Mouse (Mus musculus) large intestine, adult 2 months (tissue): ENCODE results near the gene Tmem38a. TPM values are rescaled to one million over a fixed set of nuclear protein-coding genes. Genes with fewer than 3 reads are reported as not detected.

Source experiments
- DNase-seq: peaks from one replicate; pipeline ENCODE4 v3.0.0-alpha.2; 2012; ENCODE audit warnings: low read depth, low spot score
- WGBS: fragments of 180-500 bp; shearing (Covaris S2); methylation state at CpG from one replicate; pipeline ENCODE4 v1.1.7; 2018; 5-methylcytosine and 5-hydroxymethylcytosine counted together
- polyA plus RNA-seq: library from polyadenylated mRNA; depleted of rRNA; stranded (reverse); fragments of >200 nt; gene quantifications from 2 replicates; pipeline ENCODE4 v1.2.3, GENCODE M21; 2012; rRNA removed

The Tmem38a gene
- polyA plus RNA-seq = 11.1 and 15.1 TPM in 2 replicates

- DNase-seq = no peak
- under 1% methylated on average over 45 of the region's 45 CpGs for WGBS
These were observed at the start of gene Tmem38a for GRCm38 (mm10) chr8:72571611-72572473. Gene Tmem38a (plus strand): TSS chr8:72572055.

DNA sequence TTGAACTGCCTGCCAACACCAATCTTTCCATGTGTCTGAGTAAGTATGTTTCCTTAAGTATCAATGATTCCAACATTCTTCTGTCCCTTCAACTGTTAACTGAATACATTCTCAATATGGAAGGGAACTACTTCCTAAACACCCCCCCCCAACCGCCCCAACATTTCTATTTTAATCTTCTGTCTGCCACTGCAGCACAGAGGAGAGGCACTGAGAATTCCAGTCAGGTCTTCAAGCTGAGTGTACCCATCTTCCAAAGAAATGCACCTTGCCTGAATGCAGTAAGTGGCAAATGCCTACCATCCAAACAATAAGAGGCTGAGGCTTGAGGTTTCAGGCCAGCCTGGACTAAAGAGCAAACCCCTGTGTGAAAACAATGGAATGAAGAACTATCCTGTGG lies 39.8 kb upstream of the Tmem38a start:
- DNase-seq = no peak
- 96% methylated on average over 1 of the region's 1 CpGs for WGBS

DNA sequence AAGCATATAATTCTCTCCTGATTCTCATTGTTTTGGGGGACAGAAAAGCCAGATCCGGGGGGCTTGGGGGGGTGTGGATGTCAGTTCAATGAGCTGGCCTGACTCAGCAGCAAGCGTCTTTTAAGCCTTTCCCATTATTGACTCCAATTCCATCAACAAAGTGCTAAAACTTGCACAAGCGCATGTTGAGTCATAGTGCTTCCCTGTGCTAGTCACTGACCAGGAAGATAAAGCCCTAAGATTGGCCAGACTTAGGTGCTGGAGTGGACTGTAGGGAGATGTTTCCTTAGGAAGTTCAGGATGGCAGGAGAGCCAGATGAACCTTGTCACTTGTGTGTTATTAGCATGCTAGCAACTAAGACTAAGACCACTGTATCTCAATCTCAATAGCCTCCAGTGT lies 37.0 kb upstream of the Tmem38a start:
- DNase-seq = no peak
- WGBS = 91% methylated on average over 3 of the region's 3 CpGs

- no peak for DNase-seq
These were observed 32.6 kb upstream of the Tmem38a start for GRCm38 (mm10) chr8:72539234-72539633.

- DNase-seq = no peak
These were observed 24.6 kb upstream of the Tmem38a start for GRCm38 (mm10) chr8:72547122-72547801.

GRCm38 (mm10) chr8:72547802-72548643 lies 23.8 kb upstream of the Tmem38a start, which contains the start of gene Med26:
Gene Med26 (minus strand): TSS chr8:72548270.
- DNase-seq = peak; percentile 94

More at GRCm38 (mm10) chr8:72547122-72547801, 24.6 kb upstream of the Tmem38a start:
- 2% methylated on average over 27 of the region's 27 CpGs for WGBS

DNA sequence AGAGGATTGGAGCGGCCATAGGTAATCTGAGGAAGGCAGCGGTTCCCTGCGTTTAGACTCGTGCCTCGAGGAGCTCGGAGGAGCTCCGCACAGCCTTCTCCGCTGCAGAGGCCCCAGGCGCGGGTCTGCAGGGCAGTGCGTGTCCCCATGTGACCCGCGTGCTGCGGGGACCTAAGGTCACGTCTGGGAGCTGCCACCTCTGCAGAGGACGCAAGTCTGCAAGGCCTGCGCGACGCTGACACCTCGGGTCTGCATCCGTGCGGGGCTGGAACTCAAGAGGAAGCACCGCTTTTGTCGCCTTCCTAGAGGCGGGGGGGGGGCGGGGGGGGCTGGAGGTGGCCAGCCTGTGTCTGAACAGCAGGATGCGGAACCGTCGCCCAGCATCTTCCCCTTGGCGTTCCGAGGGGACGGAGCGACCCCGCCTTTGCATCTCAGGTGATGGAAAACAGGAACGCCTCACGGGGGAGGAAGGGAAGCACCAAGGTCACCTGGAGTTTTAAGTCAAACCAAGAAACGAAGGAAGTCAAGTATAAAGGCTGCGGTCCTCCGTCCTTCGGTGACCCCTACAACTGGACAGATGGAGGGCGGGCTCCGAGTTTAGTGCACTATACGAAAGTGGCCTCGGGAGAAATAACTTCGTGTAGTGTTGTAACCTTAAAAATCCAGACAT lies 23.1 kb upstream of the Tmem38a start:
- no peak for DNase-seq
- under 1% methylated on average over 45 of the region's 45 CpGs for WGBS

More at GRCm38 (mm10) chr8:72547802-72548643, 23.8 kb upstream of the Tmem38a start, which contains the start of gene Med26:
- 1% methylated on average over 92 of the region's 92 CpGs for WGBS

DNA sequence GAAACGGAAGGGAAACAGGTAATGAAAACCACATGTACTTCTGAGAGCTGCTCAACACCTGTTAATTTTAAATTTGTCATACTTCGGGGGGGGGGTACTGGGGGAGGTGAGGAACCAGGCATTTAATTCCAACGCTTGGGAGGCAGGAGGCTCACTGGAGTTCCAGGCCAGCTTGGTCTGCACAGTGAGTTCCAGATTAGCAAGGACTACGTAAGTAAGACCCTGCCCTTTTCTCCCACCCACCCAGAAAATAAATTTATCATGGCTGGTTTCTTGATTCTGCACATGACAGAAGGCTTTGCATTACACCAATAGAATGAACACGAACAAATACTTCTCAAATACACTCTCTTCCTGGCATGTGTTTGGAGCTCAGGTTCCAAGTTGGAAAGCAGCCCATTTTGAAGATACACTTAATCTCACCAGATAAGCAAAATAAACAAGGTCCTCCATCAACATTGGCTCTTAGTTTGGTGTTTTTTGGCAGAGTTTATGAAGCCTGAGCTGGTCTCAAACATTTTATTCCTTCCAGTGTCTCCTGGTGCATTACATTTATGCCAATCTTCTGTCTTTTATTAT lies 22.5 kb upstream of the Tmem38a start:
- 4% methylated on average over 5 of the region's 5 CpGs for WGBS
- no peak for DNase-seq

- 72% methylated on average over 4 of the region's 4 CpGs for WGBS
- DNase-seq = no peak
These were observed 16.1 kb upstream of the Tmem38a start for GRCm38 (mm10) chr8:72555770-72556169.

- DNase-seq = no peak
- 74% methylated on average over 1 of the region's 1 CpGs for WGBS
These were observed 10.7 kb upstream of the Tmem38a start for GRCm38 (mm10) chr8:72561111-72561689.

DNA sequence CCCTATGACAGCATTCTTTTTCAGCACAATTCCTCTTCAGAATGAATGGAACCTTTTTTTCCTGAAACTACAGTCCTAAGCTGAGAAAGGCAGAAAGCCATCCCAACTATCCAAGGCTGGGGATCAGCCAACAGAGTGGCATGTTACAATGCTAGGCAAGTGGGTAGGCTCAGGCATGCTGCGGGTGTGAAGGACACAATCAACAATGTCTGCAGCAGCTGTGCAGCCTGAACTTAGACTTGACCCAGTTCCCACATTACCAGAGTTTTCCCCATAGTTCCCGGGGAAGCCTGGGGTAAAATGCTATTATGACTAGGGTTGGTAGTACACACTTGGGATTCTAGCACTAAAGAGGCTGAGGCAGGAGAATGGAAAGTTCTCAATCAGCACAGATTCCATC lies 5.9 kb upstream of the Tmem38a start:
- 86% methylated on average over 2 of the region's 2 CpGs for WGBS
- no peak for DNase-seq

GRCm38 (mm10) chr8:72570633-72571610 lies 933 bp upstream of the Tmem38a start, which contains the start of gene Smim7:
Gene Smim7 (minus strand): TSS chr8:72571088.
- DNase-seq = peak; percentile 99
- under 1% methylated on average over 52 of the region's 52 CpGs for WGBS

- DNase-seq = no peak
- WGBS = 15% methylated on average over 10 of the region's 10 CpGs
These were observed 652 bp downstream of the Tmem38a start for GRCm38 (mm10) chr8:72572507-72572906.

DNA sequence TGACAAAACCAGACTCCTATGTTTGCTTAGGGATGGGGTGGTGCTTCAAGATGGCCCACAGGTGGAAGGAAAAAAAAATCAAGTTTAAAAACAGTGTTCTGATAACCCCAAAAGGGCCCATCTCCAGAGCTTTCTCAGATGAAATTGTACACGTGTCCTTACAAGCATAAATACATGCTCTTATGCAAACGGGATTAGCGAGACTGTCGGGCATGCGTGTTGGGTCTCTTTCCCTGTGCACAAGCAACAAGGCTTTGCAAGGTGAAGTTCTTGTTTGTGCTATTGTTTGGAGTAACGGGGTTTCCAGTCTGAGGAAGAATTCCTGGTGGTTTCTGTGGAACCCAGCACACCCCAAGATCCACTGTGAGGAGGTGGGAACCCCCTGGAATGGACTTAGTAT lies 1.6 kb downstream of the Tmem38a start:
- WGBS = 76% methylated on average over 6 of the region's 6 CpGs
- no peak for DNase-seq

DNA sequence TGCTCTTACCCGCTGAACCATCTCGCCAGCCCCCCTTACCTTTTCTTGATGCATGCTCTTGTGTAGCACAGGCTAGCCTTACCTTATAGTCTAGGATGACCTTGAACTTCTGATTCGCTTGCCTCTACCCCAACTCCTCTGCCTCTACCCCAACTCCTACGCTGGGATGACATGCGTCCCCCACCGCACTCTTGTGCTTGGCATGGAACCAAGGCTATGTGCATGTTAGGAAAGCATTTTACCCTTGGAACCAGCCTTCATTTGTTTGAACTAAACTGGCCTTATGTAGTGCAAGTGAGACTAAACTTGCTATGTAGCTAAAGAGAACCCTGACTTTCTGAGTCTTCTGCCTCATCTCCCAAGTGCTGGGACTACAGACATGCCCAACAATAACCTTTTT lies 4.1 kb downstream of the Tmem38a start:
- WGBS = 95% methylated on average over 6 of the region's 6 CpGs
- no peak for DNase-seq

GRCm38 (mm10) chr8:72577266-72577665 lies 5.4 kb downstream of the Tmem38a start:
- no peak for DNase-seq

GRCm38 (mm10) chr8:72577941-72578340 lies 6.1 kb downstream of the Tmem38a start:
- WGBS = 86% methylated on average over 1 of the region's 1 CpGs
- no peak for DNase-seq

More at GRCm38 (mm10) chr8:72577266-72577665, 5.4 kb downstream of the Tmem38a start:
- 76% methylated on average over 3 of the region's 3 CpGs for WGBS
